Mouse (Mus musculus): ENCODE measurements around the gene Ccna1. TPM values are rescaled to one million over a fixed set of nuclear protein-coding genes. Genes with fewer than 3 reads are reported as not detected.

The Ccna1 gene
- total RNA-seq, 2 experiments from 2014 or later, result not detected

Other genes with a start within 250 kb of the Ccna1 start
- gene Rfxap, start 247.7 kb downstream of the Ccna1 start, total RNA-seq (2014; fragmentation: Nextera tagmentation), result 25.2 and 26.5 TPM in 2 replicates
- gene Rfxap, start 247.7 kb downstream of the Ccna1 start, total RNA-seq (2017), result 76.2 and 107 TPM in 2 replicates
- not detected in 2 replicates for gene Sertm1, start 139.6 kb downstream of the Ccna1 start, total RNA-seq (2014; fragmentation: Nextera tagmentation)
- not detected in 2 replicates for gene Sertm1, start 139.6 kb downstream of the Ccna1 start, total RNA-seq (2017)
- 12.3 and 16.4 TPM in 2 replicates for gene Spg20, start 56.6 kb upstream of the Ccna1 start, total RNA-seq (2014; fragmentation: Nextera tagmentation)
- 32.3 and 33.2 TPM in 2 replicates for gene Spg20, start 56.6 kb upstream of the Ccna1 start, total RNA-seq (2017)
- gene Ccdc169, start 81.8 kb upstream of the Ccna1 start, total RNA-seq (2014; fragmentation: Nextera tagmentation), result 0.84 TPM in 1 of 2 replicates, not detected in the other
- not detected in 2 replicates for gene Ccdc169, start 81.8 kb upstream of the Ccna1 start, total RNA-seq (2017)
- gene Sohlh2, start 126.5 kb upstream of the Ccna1 start, total RNA-seq (2014; fragmentation: Nextera tagmentation), result not detected in 2 replicates
- not detected in 2 replicates for gene Sohlh2, start 126.5 kb upstream of the Ccna1 start, total RNA-seq (2017)
- not detected in 2 replicates for gene Dclk1, start 186.9 kb upstream of the Ccna1 start, total RNA-seq (2014; fragmentation: Nextera tagmentation)
- not detected in 2 replicates for gene Dclk1, start 186.9 kb upstream of the Ccna1 start, total RNA-seq (2017)